Mouse (Mus musculus) MEL (cell line): Measurements from ENCODE around the gene Fam50a. TPM values are rescaled to one million over a fixed set of nuclear protein-coding genes. Genes with fewer than 3 reads are reported as not detected.
"Not testable (repeated sequence)": the region's sequence is repeated elsewhere in the genome, so short reads cannot be mapped to it uniquely, and the experiment has no call there.

Source experiments
- DNase-seq: peaks from one replicate; pipeline ENCODE4 v3.0.0; 2011; ENCODE audit warnings: low read depth, low spot score
- H3K27ac ChIP-seq: 2 replicates; pipeline ENCODE4 v1.5.1; 2012; ENCODE audit warnings: low read depth, mild to moderate bottlenecking, control low read depth, low read length, moderate library complexity; ENCODE audit not compliant: control insufficient read depth
- H3K27me3 ChIP-seq, 2 experiments: fragments of 150-350 bp in 1 of 2; sonication (generic) in 1 of 2; 2 replicates each; pipeline ENCODE4 v1.6.1; 2012; ENCODE audit warnings: low read length in 2 of 2, mild to moderate bottlenecking in 2 of 2, improper control_type of control experiment in 1 of 2, moderate library complexity in 1 of 2; ENCODE audit not compliant: insufficient read depth in 2 of 2, control insufficient read depth in 1 of 2
- H3K36me3 ChIP-seq, 2 experiments: 2 replicates each; pipeline ENCODE4 v1.6.1; 2012 to 2014; ENCODE audit warnings: low read length in 2 of 2, improper control_type of control experiment in 1 of 2, inconsistent platforms in 1 of 2, mild to moderate bottlenecking in 1 of 2; ENCODE audit not compliant: insufficient read depth in 2 of 2, control insufficient read depth in 1 of 2
- H3K4me1 ChIP-seq, 2 experiments: fragments of 150-350 bp in 1 of 2; sonication (generic) in 1 of 2; 2 replicates each; pipeline ENCODE4 v1.6.1; 2012; ENCODE audit warnings: low read length in 2 of 2, improper control_type of control experiment in 1 of 2, mild to moderate bottlenecking in 1 of 2; ENCODE audit not compliant: insufficient read depth in 2 of 2, control insufficient read depth in 1 of 2
- H3K4me3 ChIP-seq, 2 experiments: fragments of 150-350 bp in 1 of 2; sonication (generic) in 1 of 2; 2 replicates each; pipeline ENCODE4 v1.5.1; 2012; ENCODE audit warnings: low read depth in 2 of 2, low read length in 2 of 2, mild to moderate bottlenecking in 2 of 2, moderate library complexity in 2 of 2, control low read depth in 1 of 2, improper control_type of control experiment in 1 of 2; ENCODE audit not compliant: control insufficient read depth in 1 of 2, insufficient read depth in 1 of 2
- H3K79me2 ChIP-seq: 2 replicates; pipeline ENCODE4 v1.6.1; 2012; ENCODE audit warnings: mild to moderate bottlenecking, low read length, moderate library complexity; ENCODE audit not compliant: control insufficient read depth, poor library complexity, insufficient read depth
- H3K9ac ChIP-seq: 2 replicates; pipeline ENCODE4 v1.6.1; 2012; ENCODE audit warnings: low read depth, mild to moderate bottlenecking, control low read depth, low read length, moderate library complexity; ENCODE audit not compliant: control insufficient read depth, poor library complexity, severe bottlenecking
- H3K9me3 ChIP-seq: fragments of 150-350 bp; sonication (generic); replicated peaks from 2 replicates; pipeline ENCODE4 v1.6.1; 2012; ENCODE audit warnings: mild to moderate bottlenecking, low read length, improper control_type of control experiment, moderate library complexity; ENCODE audit not compliant: insufficient read depth
- BHLHE40 ChIP-seq: IDR thresholded peaks from 2 replicates; pipeline ENCODE4 v1.6.1; 2012; ENCODE audit warnings: low read depth, mild to moderate bottlenecking, inconsistent platforms, low read length, improper control_type of control experiment, borderline replicate concordance
- CHD1 ChIP-seq: IDR thresholded peaks from 2 replicates; pipeline ENCODE4 v1.6.1; 2012; ENCODE audit warnings: low read depth, mild to moderate bottlenecking, inconsistent platforms, low read length, improper control_type of control experiment
- CTCF ChIP-seq, 3 experiments: IDR thresholded peaks in 2 of 3; conservative IDR thresholded peaks in 1 of 3; 2 replicates each; pipeline ENCODE4 v1.5.1; 2011 to 2012; ENCODE audit warnings: low read length in 3 of 3, low read depth in 2 of 3, mild to moderate bottlenecking in 2 of 3, improper control_type of control experiment in 1 of 3, inconsistent platforms in 1 of 3, mixed read lengths in 1 of 3, moderate library complexity in 1 of 3; ENCODE audit not compliant: control insufficient read depth in 1 of 3, insufficient read depth in 1 of 3, poor library complexity in 1 of 3, severe bottlenecking in 1 of 3
- E2F4 ChIP-seq: IDR thresholded peaks from 2 replicates; pipeline ENCODE4 v1.6.1; 2011; ENCODE audit warnings: low read depth, low read length, improper control_type of control experiment, borderline replicate concordance
- EP300 ChIP-seq, 2 experiments: IDR thresholded peaks; 2 replicates each; pipeline ENCODE4 v1.6.1; 2011; ENCODE audit warnings: improper control_type of control experiment in 2 of 2, low read length in 2 of 2, low read depth in 1 of 2, mild to moderate bottlenecking in 1 of 2
- ETS1 ChIP-seq: IDR thresholded peaks from 2 replicates; pipeline ENCODE4 v1.6.1; 2012; ENCODE audit warnings: low read depth, mild to moderate bottlenecking, inconsistent platforms, low read length, improper control_type of control experiment, moderate library complexity
- GABPA ChIP-seq: IDR thresholded peaks from 2 replicates; pipeline ENCODE4 v1.6.1; 2012; ENCODE audit warnings: low read depth, mild to moderate bottlenecking, inconsistent platforms, low read length, improper control_type of control experiment, moderate library complexity
- GATA1 ChIP-seq: IDR thresholded peaks from 2 replicates; pipeline ENCODE4 v1.6.1; 2011; ENCODE audit warnings: low read depth, low read length, improper control_type of control experiment
- KAT2A ChIP-seq: conservative IDR thresholded peaks from 2 replicates; pipeline ENCODE4 v1.6.1; 2012; ENCODE audit warnings: low read depth, low read length, improper control_type of control experiment, inconsistent platforms
- MXI1 ChIP-seq: IDR thresholded peaks from 2 replicates; pipeline ENCODE4 v1.6.1; 2011; ENCODE audit warnings: mild to moderate bottlenecking, low read depth, low read length, improper control_type of control experiment
- MYB ChIP-seq: IDR thresholded peaks from 2 replicates; pipeline ENCODE4 v1.6.1; 2011; ENCODE audit warnings: mild to moderate bottlenecking, low read depth, low read length, improper control_type of control experiment
- NELFE ChIP-seq: IDR thresholded peaks from 2 replicates; pipeline ENCODE4 v1.6.1; 2011; ENCODE audit warnings: low read depth, low read length, improper control_type of control experiment
- NRF1 ChIP-seq: IDR thresholded peaks from 2 replicates; pipeline ENCODE4 v1.6.1; 2014; ENCODE audit warnings: low read depth, mild to moderate bottlenecking, inconsistent platforms, low read length, improper control_type of control experiment, moderate library complexity; ENCODE audit not compliant: poor library complexity, insufficient read depth, severe bottlenecking
- POLR2A ChIP-seq, 2 experiments: IDR thresholded peaks; 2 replicates each; pipeline ENCODE4 v1.6.1; 2011 to 2012; ENCODE audit warnings: low read length in 2 of 2, mild to moderate bottlenecking in 2 of 2, control low read depth in 1 of 2, improper control_type of control experiment in 1 of 2, low read depth in 1 of 2, moderate library complexity in 1 of 2; ENCODE audit not compliant: control insufficient read depth in 1 of 2, insufficient read depth in 1 of 2, poor library complexity in 1 of 2
- SIN3A ChIP-seq: IDR thresholded peaks from 2 replicates; pipeline ENCODE4 v1.6.1; 2012; ENCODE audit warnings: low read length, improper control_type of control experiment, inconsistent platforms
- TAL1 ChIP-seq: IDR thresholded peaks from 2 replicates; pipeline ENCODE4 v1.6.1; 2012; ENCODE audit warnings: mild to moderate bottlenecking, inconsistent platforms, low read length, moderate library complexity, mixed read lengths
- TBP ChIP-seq: IDR thresholded peaks from 2 replicates; pipeline ENCODE4 v1.8.0; 2011; ENCODE audit warnings: low read depth, low read length, improper control_type of control experiment
- TCF12 ChIP-seq: IDR thresholded peaks from 2 replicates; pipeline ENCODE4 v1.6.1; 2014; ENCODE audit warnings: low read depth, mild to moderate bottlenecking, inconsistent platforms, low read length, improper control_type of control experiment, moderate library complexity
- UBTF ChIP-seq: IDR thresholded peaks from 2 replicates; pipeline ENCODE4 v1.6.1; 2012; ENCODE audit warnings: low read depth, mild to moderate bottlenecking, inconsistent platforms, low read length, improper control_type of control experiment, moderate library complexity, borderline replicate concordance; ENCODE audit not compliant: insufficient read depth
- USF1 ChIP-seq: IDR thresholded peaks from 2 replicates; pipeline ENCODE4 v1.6.1; 2014; ENCODE audit warnings: low read depth, mild to moderate bottlenecking, inconsistent platforms, low read length, improper control_type of control experiment, moderate library complexity
- USF2 ChIP-seq, 2 experiments: IDR thresholded peaks; 2 replicates each; pipeline ENCODE4 v1.6.1; 2011 to 2012; ENCODE audit warnings: improper control_type of control experiment in 2 of 2, low read length in 2 of 2, borderline replicate concordance in 1 of 2, inconsistent platforms in 1 of 2, low read depth in 1 of 2, mild to moderate bottlenecking in 1 of 2; ENCODE audit not compliant: insufficient read depth in 1 of 2
- ZMIZ1 ChIP-seq: IDR thresholded peaks from 2 replicates; pipeline ENCODE4 v1.6.1; 2012; ENCODE audit warnings: low read depth, mild to moderate bottlenecking, inconsistent platforms, low read length, improper control_type of control experiment, moderate library complexity
- ZNF384 ChIP-seq: IDR thresholded peaks from 2 replicates; pipeline ENCODE4 v1.6.1; 2012; ENCODE audit warnings: low read depth, mild to moderate bottlenecking, inconsistent platforms, low read length, improper control_type of control experiment
- polyA plus RNA-seq, 2 experiments: library from polyadenylated mRNA; stranded (reverse) in 1 of 2; unstranded in 1 of 2; fragments of >175 nt in 1 of 2; fragments of >200 nt in 1 of 2; gene quantifications; 2 replicates each; pipeline versions ENCODE4 v1.2.1 to v1.2.4; 2012; ENCODE audit warnings: low replicate concordance in 2 of 2, low read depth in 1 of 2; ENCODE audit not compliant: insufficient read length in 2 of 2, insufficient read depth in 1 of 2, missing spikeins in 1 of 2
- total RNA-seq: library from RNA; depleted of rRNA; stranded (reverse); fragments of 300-350 nt; gene quantifications from 2 replicates; pipeline ENCODE4 v1.2.3, GENCODE M21; 2012

Gene Fam50a
- total and polyA plus RNA-seq, 3 experiments, result 46.3 to 107 (median 64.8) TPM

DNA sequence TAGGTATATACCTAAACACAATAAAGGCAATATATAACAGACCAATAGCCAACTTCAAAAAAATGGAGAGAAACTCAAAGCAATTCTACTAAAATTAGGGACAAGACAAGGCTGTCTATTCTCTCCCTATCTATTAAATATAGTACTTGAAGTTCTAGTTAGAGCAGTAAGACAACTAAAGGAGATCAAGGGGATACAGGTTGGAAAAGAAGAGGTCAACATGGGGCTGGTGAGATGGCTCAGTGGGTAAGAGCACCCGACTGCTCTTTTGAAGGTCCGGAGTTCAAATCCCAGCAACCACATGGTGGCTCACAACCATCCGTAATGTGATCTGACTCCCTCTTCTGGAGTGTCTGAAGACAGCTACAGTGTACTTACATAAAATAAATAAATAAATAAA is 44.2 kb downstream of the Fam50a start:
- not testable (repeated sequence) for H3K9me3 ChIP-seq
- DNase-seq, result peak; percentile 23
- peak; percentile 89 for TF ChIP-seq TBP

GRCm38 (mm10) chrX:74359171-74359570 is 46.3 kb downstream of the Fam50a start:
- TF ChIP-seq KAT2A, result no peak
- no peak for TF ChIP-seq CHD1
- TF ChIP-seq NELFE, result no peak
- no peak for TF ChIP-seq TAL1
- TF ChIP-seq SIN3A, result no peak
- TF ChIP-seq USF2 (IDR thresholded peaks at IDR 0.05; ENCODE audit: borderline replicate concordance in 1 of 2, insufficient read depth in 1 of 2, low read depth in 1 of 2, low read length in 2 of 2), result no peak
- TF ChIP-seq CTCF (IDR thresholded peaks at IDR 0.05 in 2 of 3, conservative IDR thresholded peaks at IDR 0.05 in 1 of 3; ENCODE audit: control insufficient read depth in 1 of 3, insufficient read depth in 1 of 3, low read depth in 2 of 3, low read length in 3 of 3, poor library complexity in 1 of 3, severe bottlenecking in 1 of 3), result no peak
- TF ChIP-seq GABPA, result no peak
- no peak for TF ChIP-seq ZMIZ1
- TF ChIP-seq ETS1, result no peak
- no peak for TF ChIP-seq TCF12
- TF ChIP-seq ZNF384, result no peak
- TF ChIP-seq NRF1, result no peak
- TF ChIP-seq E2F4, result no peak
- no peak overlapping the region for H3K27ac ChIP-seq
- no peaks in the 10 kb centered on the region for H3K4me1 ChIP-seq
- H3K9ac ChIP-seq, result no peak overlapping the region
- no peak overlapping the region for H3K4me3 ChIP-seq
- no peak for DNase-seq
- H3K36me3 ChIP-seq, result no peaks in the 10 kb centered on the region
- H3K9me3 ChIP-seq, result no peaks in the 10 kb centered on the region
- no peaks in the 10 kb centered on the region for H3K79me2 ChIP-seq
- no peaks in the 10 kb centered on the region for H3K27me3 ChIP-seq

More for the DNA sequence above, 44.2 kb downstream of the Fam50a start:
- H3K79me2 ChIP-seq, H3K4me1 ChIP-seq, H3K36me3 ChIP-seq, H3K9ac ChIP-seq, H3K4me3 ChIP-seq, H3K27me3 ChIP-seq, H3K27ac ChIP-seq: not testable (repeated sequence)

DNA sequence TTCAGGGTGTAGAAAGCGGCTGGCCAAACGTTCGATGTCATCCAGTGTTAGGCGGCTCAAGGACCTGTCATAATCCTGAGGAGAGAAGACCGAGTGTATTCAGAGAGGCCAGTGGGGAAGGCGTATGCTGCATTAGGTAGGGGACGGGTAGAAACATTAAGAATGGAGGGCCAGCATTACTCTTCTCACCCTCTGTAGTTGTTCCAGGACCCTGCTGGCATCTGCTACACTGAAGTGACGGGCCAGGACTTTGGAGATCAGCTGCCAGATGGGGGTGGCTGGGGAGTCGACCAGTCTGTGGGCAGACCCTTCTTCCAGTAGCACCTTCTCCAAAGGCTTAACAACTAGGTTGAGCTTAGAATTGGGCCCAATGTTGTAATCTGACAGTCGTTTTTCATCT is 54.7 kb downstream of the Fam50a start:
- Histone ChIP-seq H3K27ac (no peak overlapping the region; the same call in 1 of the 2 replicates), H3K27me3 (no peaks in the 10 kb centered on the region), H3K36me3 (peaks cover 0 to 13% of the 10 kb centered on the region in 2 experiments), H3K9me3 (no peaks in the 10 kb centered on the region), H3K4me1 (peaks cover 0 to 15% of the 10 kb centered on the region in 2 experiments; a peak in 2 of 4 replicates), H3K9ac (peak overlapping the region; percentile 98), H3K4me3 (peak overlapping the region; percentile 91 to 97), H3K79me2 (peaks cover 12% of the 10 kb centered on the region)
- TF ChIP-seq UBTF (no peak), SIN3A (no peak), EP300 (IDR thresholded peaks at IDR 0.05; ENCODE audit: low read depth in 1 of 2, low read length in 2 of 2) (no peak), BHLHE40 (no peak), GATA1 (no peak), TBP (no peak), GABPA (no peak), MXI1 (no peak), ZMIZ1 (no peak), MYB (no peak), USF1 (no peak), POLR2A (IDR thresholded peaks at IDR 0.05; ENCODE audit: control insufficient read depth in 1 of 2, insufficient read depth in 1 of 2, low read depth in 1 of 2, low read length in 2 of 2, poor library complexity in 1 of 2) (no peak), CTCF (IDR thresholded peaks at IDR 0.05 in 2 of 3, conservative IDR thresholded peaks at IDR 0.05 in 1 of 3; ENCODE audit: control insufficient read depth in 1 of 3, insufficient read depth in 1 of 3, low read depth in 2 of 3, low read length in 3 of 3, poor library complexity in 1 of 3, severe bottlenecking in 1 of 3) (no peak)
- no peak for DNase-seq
